Mouse (Mus musculus): Measurements from ENCODE around the gene Tnfrsf9. TPM values are rescaled to one million over a fixed set of nuclear protein-coding genes. Genes with fewer than 3 reads are reported as not detected.

The Tnfrsf9 gene
- polyA plus RNA-seq, 1 experiment, result not detected

DNA sequence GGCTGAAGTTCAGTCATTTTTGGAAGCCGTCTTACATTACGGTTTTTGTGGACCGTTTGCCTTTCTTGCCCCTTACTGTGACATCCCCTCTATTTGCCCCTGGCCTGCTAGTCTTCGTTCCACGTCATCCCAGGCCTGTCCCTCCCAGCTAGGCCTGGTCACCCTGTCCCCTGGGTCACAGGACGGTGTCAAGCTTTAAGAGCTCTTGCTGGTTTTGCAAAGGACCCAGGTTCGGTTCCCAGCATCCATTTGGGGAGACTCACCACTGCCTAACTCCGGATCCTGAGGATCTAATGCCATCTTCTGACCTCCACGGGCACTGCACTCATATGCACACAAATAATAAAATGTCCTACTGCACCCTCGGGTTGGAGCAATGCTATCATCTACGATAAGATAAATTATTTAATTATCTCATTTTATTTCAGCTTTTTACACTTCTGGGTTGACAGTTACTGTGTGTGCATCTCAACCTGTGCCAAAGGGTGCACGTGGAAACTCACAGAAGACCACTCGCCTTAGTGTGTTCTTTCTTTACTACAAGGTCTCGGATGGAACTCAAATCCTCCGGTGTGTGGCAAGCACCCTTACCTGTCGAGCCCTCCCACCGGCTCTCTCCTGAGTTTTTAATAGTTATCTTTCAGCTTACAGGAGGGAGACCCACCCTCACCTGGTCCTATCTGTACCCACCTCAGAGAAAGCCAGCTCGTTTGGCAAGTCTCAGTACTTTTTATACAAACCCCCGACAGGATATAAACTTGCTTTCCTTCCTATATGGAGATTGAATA lies 4.0 kb upstream of the Tnfrsf9 start:
- TF ChIP-seq CTCF (IDR thresholded peaks at IDR 0.05; ENCODE audit: control insufficient read depth, insufficient read depth, low read length), result no peak
- no peak for TF ChIP-seq POLR2A (IDR thresholded peaks at IDR 0.05; ENCODE audit: borderline replicate concordance, control insufficient read depth, low read depth, low read length)
- Histone ChIP-seq H3K4me1 (ENCODE audit: control insufficient read depth, insufficient read depth, low read length) (peaks cover 11% of the 10 kb centered on the region; the same call in 1 of the 2 replicates), H3K4me3 (replicated peaks; ENCODE audit: control insufficient read depth, low read depth, low read length) (peak overlapping the region; percentile 42), H3K27ac (ENCODE audit: control insufficient read depth, insufficient read depth, low read depth, low read length, poor library complexity) (peak overlapping the region; percentile 67)
- 88% methylated on average over 19 of the region's 19 CpGs for WGBS

DNA sequence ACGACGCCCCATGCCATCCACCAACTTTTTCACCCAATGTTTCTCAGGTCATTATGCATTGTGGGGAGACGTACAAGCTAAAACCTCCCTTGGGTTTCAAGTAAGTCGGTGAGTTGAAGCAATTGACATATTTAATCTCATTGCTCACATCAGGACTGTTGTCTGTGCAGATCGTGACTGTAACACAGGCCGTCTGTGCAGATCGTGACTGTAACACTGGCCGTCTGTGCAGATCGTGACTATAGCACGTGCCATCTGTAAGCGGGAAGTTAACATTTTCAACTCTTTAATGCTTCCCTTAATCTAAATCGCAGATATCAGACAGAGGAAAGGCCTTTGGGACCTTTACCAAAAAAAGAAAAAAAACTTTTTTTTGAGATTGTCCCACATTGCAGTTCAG lies 619 bp upstream of the Tnfrsf9 start:
- peak overlapping the region; percentile 95 for H3K27ac ChIP-seq (ENCODE audit: control insufficient read depth, insufficient read depth, low read depth, low read length, poor library complexity)
- peak overlapping the region; percentile 83 for H3K4me3 ChIP-seq (replicated peaks; ENCODE audit: control insufficient read depth, low read depth, low read length)
- peaks cover 11% of the 10 kb centered on the region; the same call in 1 of the 2 replicates for H3K4me1 ChIP-seq (ENCODE audit: control insufficient read depth, insufficient read depth, low read length)
- TF ChIP-seq POLR2A (IDR thresholded peaks at IDR 0.05; ENCODE audit: borderline replicate concordance, control insufficient read depth, low read depth, low read length), result no peak
- no peak for TF ChIP-seq CTCF (IDR thresholded peaks at IDR 0.05; ENCODE audit: control insufficient read depth, insufficient read depth, low read length)
- WGBS, result 11% methylated on average over 12 of the region's 12 CpGs

DNA sequence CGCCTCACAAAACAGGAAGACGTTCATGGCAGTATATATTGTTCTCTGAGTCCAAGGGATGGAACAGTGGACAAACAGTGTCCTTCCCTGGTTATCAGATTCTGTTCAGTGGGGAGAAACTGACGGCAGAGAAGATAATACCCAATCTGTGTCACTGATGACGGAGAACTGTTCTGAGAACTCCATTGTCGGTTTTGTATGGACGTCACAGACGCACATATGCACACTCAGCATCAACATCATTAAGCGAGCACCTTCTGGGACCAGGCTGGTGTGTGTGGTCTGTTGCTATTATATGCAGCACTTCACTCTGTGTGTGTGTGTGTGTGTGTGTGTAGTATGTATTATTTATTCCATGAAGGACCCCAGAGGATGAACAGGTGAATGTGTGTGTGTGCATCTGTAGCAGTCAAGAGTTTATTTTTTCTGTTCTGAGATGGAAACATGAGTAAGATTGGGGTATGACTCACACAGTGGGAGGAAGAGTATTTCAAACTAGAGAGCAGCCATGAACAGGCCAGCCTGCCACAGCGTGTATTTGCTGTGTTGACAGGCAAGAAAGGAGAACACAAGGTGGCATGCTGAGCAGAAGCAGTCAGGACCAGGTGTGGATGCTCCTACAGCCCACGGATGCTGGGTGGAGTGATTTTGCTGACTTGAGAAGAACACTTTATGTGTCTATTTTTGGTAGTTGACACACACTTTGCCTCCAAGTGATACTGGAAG lies 982 bp downstream of the Tnfrsf9 start:
- Histone ChIP-seq H3K4me3 (replicated peaks; ENCODE audit: control insufficient read depth, low read depth, low read length) (peak overlapping the region; percentile 48), H3K27ac (ENCODE audit: control insufficient read depth, insufficient read depth, low read depth, low read length, poor library complexity) (no peak overlapping the region; the same call in 1 of the 2 replicates), H3K4me1 (ENCODE audit: control insufficient read depth, insufficient read depth, low read length) (peaks cover 8% of the 10 kb centered on the region; the same call in 1 of the 2 replicates)
- TF ChIP-seq POLR2A (IDR thresholded peaks at IDR 0.05; ENCODE audit: borderline replicate concordance, control insufficient read depth, low read depth, low read length) (no peak), CTCF (IDR thresholded peaks at IDR 0.05; ENCODE audit: control insufficient read depth, insufficient read depth, low read length) (no peak)
- WGBS, result 49% methylated on average over 10 of the region's 10 CpGs

DNA sequence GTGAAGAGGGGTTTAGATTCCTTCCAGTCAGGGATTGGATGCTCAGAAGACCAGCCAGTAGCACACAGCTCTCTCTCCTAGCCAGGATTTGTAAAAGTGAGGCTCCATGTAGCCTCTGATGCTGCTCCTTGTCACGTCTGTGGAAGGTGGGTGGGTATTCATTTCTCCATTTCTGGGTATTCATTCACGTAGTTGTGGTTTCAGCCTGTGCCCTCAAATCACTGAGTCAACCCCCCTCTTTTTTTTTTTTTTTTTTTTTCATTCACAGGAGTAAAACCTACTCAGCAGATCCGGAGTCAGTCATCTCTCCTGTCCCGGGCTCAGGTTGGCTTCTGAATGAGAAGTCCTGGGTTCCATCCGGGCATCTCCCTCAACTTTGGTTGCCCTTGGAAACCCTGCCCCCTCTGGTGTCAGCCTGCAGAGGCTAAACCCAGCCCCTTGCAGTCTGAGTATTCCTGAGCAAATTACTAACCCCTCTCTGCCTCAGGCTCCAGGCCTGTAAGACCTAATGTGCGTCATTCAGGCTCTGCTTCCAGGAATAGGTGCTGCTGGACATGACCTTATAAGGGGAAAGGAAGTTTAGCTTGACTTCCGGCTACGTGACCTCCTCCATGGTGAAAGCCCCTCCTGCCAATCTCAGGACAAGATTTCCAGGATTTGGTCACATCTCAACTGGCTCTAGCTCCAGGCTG lies 3.1 kb downstream of the Tnfrsf9 start:
- peaks cover 8% of the 10 kb centered on the region; the same call in 1 of the 2 replicates for H3K4me1 ChIP-seq (ENCODE audit: control insufficient read depth, insufficient read depth, low read length)
- H3K4me3 ChIP-seq (replicated peaks; ENCODE audit: control insufficient read depth, low read depth, low read length), result no peak overlapping the region
- 59% methylated on average over 8 of the region's 8 CpGs for WGBS
- TF ChIP-seq POLR2A (IDR thresholded peaks at IDR 0.05; ENCODE audit: borderline replicate concordance, control insufficient read depth, low read depth, low read length), result no peak
- TF ChIP-seq CTCF (IDR thresholded peaks at IDR 0.05; ENCODE audit: control insufficient read depth, insufficient read depth, low read length), result no peak
- no peak overlapping the region for H3K27ac ChIP-seq (ENCODE audit: control insufficient read depth, insufficient read depth, low read depth, low read length, poor library complexity)

DNA sequence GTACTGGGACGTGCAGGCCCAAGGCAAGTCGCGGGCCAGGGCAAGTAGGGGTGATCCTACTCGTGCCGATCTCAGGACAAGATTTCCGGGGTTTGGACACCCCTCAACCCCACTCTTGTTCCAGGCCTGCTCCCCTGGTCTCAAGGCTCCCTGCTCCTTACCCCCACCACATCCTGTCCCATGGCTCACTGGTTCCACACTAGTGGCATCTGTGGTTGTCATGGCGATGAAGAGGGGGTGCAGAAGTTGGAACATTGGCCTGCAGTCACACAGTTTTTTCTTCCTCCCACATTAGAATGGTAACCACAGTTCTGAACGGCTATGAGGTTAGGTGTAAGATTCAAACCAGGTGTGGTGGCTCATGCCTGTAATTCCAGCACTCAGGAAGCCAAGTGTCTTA lies 6.8 kb downstream of the Tnfrsf9 start:
- TF ChIP-seq CTCF (IDR thresholded peaks at IDR 0.05; ENCODE audit: control insufficient read depth, insufficient read depth, low read length) (no peak), POLR2A (IDR thresholded peaks at IDR 0.05; ENCODE audit: borderline replicate concordance, control insufficient read depth, low read depth, low read length) (no peak)
- Histone ChIP-seq H3K4me3 (replicated peaks; ENCODE audit: control insufficient read depth, low read depth, low read length) (no peak overlapping the region), H3K4me1 (ENCODE audit: control insufficient read depth, insufficient read depth, low read length) (no peaks in the 10 kb centered on the region; the same call in 1 of the 2 replicates), H3K27ac (ENCODE audit: control insufficient read depth, insufficient read depth, low read depth, low read length, poor library complexity) (no peak overlapping the region)
- WGBS, result 68% methylated on average over 8 of the region's 8 CpGs

DNA sequence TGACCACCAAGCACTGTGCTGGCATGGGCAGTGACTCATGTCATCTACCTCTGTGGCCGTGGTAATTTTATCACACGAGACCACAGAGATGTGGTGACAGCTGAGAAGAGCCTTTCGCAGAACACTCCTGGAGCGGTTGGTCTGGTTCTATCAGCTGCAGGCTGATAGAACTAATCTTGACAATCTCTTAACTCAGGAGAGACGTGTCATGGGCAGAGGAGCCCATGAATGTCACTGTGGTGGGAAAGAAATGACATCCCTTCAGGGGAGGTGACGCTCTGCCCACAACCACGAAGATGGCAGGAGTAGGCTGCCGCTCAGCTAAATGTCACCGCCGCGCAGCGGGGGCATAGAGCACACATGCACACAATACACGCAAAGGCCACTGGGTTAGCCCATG lies 9.9 kb downstream of the Tnfrsf9 start:
- Histone ChIP-seq H3K4me3 (replicated peaks; ENCODE audit: control insufficient read depth, low read depth, low read length) (no peak overlapping the region), H3K4me1 (ENCODE audit: control insufficient read depth, insufficient read depth, low read length) (no peaks in the 10 kb centered on the region; the same call in 1 of the 2 replicates), H3K27ac (ENCODE audit: control insufficient read depth, insufficient read depth, low read depth, low read length, poor library complexity) (no peak overlapping the region)
- WGBS, result 37% methylated on average over 13 of the region's 13 CpGs
- no peak for TF ChIP-seq CTCF (IDR thresholded peaks at IDR 0.05; ENCODE audit: control insufficient read depth, insufficient read depth, low read length)
- no peak for TF ChIP-seq POLR2A (IDR thresholded peaks at IDR 0.05; ENCODE audit: borderline replicate concordance, control insufficient read depth, low read depth, low read length)

DNA sequence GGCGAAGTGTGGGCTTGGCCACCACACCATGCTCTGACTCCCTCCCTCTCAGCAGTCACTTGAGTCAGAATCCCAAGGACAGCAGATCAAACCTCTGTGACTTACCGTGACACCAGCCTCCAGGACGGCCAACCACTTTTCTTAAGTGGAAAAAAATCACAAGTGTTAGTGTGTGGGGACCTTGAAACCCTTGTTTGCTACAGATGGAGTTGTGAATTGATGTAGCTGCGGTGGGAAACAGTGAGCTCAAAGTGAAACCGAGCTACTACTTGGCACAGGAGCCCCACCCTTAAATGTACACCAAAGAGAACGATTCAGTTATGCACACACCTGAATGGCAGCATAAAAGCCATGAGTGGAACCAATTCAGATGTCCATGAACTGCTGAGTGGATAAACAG lies 10.6 kb downstream of the Tnfrsf9 start:
- 74% methylated on average over 6 of the region's 6 CpGs for WGBS
- Histone ChIP-seq H3K4me3 (replicated peaks; ENCODE audit: control insufficient read depth, low read depth, low read length) (no peak overlapping the region), H3K27ac (ENCODE audit: control insufficient read depth, insufficient read depth, low read depth, low read length, poor library complexity) (no peak overlapping the region), H3K4me1 (ENCODE audit: control insufficient read depth, insufficient read depth, low read length) (no peaks in the 10 kb centered on the region; the same call in 1 of the 2 replicates)
- TF ChIP-seq POLR2A (IDR thresholded peaks at IDR 0.05; ENCODE audit: borderline replicate concordance, control insufficient read depth, low read depth, low read length) (no peak), CTCF (IDR thresholded peaks at IDR 0.05; ENCODE audit: control insufficient read depth, insufficient read depth, low read length) (no peak)

DNA sequence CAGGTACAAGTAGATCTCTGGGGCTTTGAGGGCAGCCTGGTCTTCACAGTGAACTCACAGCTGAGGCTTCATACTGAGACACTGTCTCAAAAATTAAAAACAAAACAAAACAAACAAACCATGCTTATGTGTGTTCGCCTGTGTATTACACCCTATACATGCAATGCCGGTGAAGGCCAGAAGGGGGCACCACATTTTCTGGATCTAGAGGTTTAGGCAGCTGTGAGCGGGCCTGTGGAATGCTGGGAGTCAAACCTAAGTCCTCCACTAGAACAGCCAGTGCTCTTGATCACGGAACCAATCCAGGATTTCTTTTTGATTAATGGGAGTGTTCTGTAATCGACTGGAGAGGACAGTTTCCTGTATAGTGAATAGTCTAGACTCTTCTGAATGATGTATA lies 11.6 kb downstream of the Tnfrsf9 start:
- TF ChIP-seq CTCF (IDR thresholded peaks at IDR 0.05; ENCODE audit: control insufficient read depth, insufficient read depth, low read length), result peak; percentile 28; the same call in 1 of the 2 replicates
- TF ChIP-seq POLR2A (IDR thresholded peaks at IDR 0.05; ENCODE audit: borderline replicate concordance, control insufficient read depth, low read depth, low read length), result no peak
- no peak overlapping the region for H3K4me3 ChIP-seq (replicated peaks; ENCODE audit: control insufficient read depth, low read depth, low read length)
- 58% methylated on average over 5 of the region's 5 CpGs for WGBS
- H3K27ac ChIP-seq (ENCODE audit: control insufficient read depth, insufficient read depth, low read depth, low read length, poor library complexity), result no peak overlapping the region
- no peaks in the 10 kb centered on the region; the same call in 1 of the 2 replicates for H3K4me1 ChIP-seq (ENCODE audit: control insufficient read depth, insufficient read depth, low read length)

Measured in bone marrow, adult 2 months (tissue).